Mouse (Mus musculus): ENCODE data around the gene Vat1. TPM values are rescaled to one million over a fixed set of nuclear protein-coding genes. Genes with fewer than 3 reads are reported as not detected.
"Not testable (repeated sequence)": the region's sequence is repeated elsewhere in the genome, so short reads cannot be mapped to it uniquely, and the experiment has no call there.

Vat1 gene
- total RNA-seq, 2 experiments from 2014 or later, result 66.2 to 85.8 TPM

DNA sequence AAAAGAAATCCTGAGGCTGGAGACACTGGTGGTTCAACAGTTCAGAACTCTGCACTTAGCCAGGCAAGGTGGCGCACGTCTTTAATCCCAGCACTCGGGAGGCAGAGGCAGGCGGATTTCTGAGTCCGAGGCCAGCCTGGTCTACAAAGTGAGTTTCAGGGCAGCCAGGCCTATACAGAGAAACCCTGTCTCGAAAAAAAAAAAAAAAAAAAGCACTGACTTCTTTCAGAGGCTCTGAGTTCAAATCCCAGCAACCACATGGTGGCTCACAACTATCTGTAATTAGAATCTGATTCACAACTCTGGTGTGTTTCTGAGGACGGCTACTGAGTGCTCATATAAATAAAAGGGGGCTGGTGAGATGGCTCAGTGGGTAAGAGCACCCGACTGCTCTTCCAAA, 19.2 kb downstream of the Vat1 start:
- ATAC-seq (replicated peaks; ENCODE audit: poor library complexity, severe bottlenecking), result not testable (repeated sequence)

DNA sequence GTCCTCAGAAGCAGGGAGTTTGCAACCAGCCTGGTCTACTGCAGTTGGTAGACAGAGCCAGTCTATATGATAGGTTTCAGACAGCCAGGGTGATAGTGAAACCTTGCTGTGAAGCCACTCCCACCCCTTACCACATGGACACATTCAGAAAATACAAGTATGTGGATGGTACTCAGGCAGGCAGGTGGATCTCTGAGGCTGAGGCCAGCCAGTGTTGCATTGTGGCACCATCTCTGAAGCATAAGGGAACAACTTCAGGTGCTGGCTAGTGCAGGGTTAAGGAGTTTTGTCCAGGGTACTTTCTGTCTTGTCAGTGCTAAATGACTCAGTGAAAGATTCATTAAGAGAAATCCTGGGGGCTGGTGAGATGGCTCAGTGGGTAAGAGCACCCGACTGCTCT, 19.7 kb downstream of the Vat1 start:
- ATAC-seq (replicated peaks; ENCODE audit: poor library complexity, severe bottlenecking), result no peak

DNA sequence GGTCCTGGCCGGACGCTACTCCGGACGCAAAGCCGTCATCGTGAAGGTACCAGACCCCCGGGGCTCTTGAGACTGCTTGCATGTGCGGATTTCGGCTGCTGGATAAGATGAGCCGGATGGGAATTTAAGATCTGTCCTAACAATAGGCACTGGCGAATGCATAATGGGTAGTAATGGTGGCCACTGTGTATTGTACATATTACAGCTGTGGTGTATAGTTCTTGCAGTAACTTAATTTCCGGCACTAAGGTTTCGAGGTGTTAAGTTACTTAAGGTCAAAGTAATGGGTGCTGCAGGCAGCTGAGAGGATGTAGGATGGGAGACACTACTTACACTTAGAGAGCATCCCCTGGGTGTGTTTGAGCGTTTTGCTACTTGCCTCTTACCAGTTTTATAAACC, 23.3 kb downstream of the Vat1 start:
- ATAC-seq (replicated peaks; ENCODE audit: poor library complexity, severe bottlenecking), result no peak

DNA sequence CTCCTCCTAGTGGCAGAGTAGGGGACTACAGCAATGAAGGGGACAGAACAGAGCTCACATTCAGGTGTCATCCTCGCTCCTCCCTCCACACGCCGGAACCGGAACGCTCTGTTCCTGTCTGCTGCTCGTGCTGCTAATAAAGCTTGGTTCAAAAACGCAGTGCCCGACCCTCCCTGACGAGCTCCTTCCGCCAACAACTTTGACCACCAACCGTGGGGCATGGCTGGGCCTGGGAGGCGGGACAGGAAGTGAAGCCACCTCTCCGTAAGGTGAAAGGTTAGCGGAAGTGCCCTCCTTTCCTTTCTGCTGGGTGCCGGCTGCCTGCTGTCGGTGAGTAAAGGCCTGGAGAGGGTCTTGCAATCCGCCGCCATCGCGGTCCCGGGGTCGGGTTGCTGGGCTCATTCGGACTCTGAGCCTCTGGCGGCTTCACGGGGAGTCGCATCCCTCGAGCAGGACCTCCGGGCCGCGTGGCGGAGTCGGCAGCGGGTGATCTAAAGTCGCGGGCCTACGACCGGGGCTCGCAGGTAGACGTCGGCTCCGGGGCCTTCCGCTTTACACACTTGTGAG, 23.8 kb downstream of the Vat1 start, which contains the start of gene Rpl27:
Rpl27 (plus strand) TSS at position 172 of the 567 bp plus-strand sequence.
- ATAC-seq (replicated peaks; ENCODE audit: poor library complexity, severe bottlenecking), result peak; percentile 98

DNA sequence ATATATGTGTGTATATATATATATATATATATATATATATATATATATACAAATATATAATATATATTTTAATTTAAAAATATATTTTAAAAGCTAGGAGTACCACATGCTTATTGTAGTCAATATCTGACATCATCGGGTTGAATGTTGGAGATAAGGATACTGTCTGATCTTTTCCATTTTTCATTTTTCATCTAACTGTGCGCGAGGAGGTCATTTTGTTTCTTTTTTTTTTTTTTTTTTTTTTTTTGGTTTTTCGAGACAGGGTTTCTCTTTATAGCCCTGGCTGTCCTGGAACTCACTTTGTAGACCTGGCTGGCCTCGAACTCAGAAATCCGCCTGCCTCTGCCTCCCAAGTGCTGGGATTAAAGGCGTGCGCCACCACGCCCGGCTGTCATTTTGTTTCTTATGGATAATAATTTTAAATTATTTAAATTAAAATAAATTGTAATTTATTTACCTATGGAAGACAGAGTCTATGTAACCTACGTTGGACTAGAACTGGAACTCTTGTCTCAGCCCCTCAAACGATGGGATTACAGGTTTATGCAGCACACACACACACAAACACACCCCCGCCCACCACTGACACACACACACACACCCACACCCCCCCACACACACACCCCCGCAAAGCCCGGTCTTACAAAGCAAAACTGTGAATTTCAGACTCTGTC, 24.4 kb downstream of the Vat1 start:
- not testable (repeated sequence) for ATAC-seq (replicated peaks; ENCODE audit: poor library complexity, severe bottlenecking)

DNA sequence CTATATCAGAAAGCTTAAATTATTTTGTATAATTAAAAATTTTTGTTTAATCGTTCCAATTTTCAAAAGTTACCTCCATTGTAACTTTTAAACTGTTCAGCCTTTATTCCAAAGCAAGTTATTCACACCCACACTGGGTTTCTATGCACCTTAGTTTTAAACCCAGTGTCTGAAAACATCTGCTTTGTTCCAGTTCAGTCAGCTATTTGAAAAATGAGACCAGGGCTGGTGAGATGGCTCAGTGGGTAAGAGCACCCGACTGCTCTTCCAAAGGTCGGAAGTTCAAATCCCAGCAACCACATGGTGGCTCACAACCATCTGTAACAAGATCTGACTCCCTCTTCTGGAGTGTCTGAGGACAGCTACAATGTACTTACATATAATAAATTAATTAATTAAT, 28.0 kb downstream of the Vat1 start:
- ATAC-seq (replicated peaks; ENCODE audit: poor library complexity, severe bottlenecking), result not testable (repeated sequence)

DNA sequence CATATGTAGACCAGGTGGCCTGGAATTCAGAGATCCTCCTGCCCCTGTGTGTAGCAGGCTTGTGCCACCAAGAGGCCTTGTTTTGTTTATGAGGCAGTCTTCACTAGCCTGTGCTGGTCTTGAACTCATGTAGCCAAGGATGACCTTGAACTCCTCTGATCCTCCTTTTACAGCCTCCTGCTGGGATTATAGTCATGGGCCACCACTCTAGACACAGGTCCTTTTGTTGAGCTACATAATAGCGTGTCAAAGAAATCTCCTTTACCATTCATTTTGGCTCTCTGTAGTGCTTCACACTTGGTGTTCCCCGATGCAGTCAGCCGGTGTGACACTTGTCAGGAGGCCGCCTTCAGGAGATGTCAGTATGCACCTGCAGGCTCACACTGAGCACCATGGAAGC, 29.1 kb downstream of the Vat1 start:
- ATAC-seq (replicated peaks; ENCODE audit: poor library complexity, severe bottlenecking), result no peak

DNA sequence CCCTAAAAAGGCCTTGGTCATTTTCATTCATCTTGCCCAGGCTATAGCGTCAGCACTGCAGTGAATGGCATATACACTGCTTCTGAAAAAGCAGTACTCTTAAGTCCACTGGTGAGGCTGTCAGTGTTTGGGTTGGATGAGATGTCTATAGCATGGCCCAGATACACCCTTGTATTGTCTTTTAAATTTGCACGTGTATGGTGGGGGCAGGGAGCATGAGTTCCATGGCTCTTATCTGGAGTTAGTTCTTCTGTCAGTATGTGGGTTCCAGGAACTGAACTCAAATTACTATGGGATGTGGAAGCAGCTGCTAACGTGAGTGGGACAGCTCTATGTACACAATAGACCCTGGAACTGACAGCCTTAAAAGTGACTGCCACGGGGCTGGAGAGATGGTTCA, 30.2 kb downstream of the Vat1 start:
- ATAC-seq (replicated peaks; ENCODE audit: poor library complexity, severe bottlenecking), result no peak

DNA sequence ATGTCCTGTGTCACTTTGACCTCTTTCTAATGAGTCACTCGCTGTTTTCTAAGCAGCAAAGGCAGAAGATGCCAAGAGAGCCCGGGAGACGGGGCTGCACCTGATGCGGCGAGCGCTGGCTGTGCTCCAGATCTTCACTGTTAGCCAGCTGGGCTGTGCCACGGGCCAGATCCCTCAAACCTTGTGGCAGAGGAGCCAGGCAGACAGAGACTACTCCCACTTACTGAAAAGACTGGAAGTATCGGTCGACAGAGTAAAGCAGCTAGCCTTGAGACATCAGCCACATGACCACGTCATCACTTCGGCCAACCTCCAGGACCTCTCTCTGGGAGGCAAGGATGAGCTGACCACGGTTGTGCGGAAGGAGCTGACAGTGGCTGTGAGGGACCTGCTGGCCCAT, 32.6 kb downstream of the Vat1 start:
- ATAC-seq (replicated peaks; ENCODE audit: poor library complexity, severe bottlenecking), result no peak

DNA sequence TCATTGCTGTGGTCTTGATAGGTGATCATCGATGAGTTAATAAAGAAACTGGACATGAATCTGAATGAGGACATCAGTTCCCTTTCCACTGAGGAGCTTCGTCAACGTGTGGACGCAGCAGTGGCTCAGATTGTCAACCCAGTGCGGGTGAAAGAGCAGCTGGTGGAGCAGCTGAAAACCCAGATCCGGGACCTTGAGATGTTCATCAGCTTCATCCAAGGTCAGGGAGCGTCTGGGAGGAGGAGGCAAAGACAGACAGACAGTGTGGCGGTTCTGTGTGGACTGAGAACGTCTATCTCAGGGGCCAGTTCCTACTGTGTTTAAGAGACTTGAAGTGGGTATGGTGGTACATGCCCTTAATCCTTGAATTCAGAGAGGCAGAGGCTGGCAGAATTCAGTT, 34.7 kb downstream of the Vat1 start:
- ATAC-seq (replicated peaks; ENCODE audit: poor library complexity, severe bottlenecking), result no peak

DNA sequence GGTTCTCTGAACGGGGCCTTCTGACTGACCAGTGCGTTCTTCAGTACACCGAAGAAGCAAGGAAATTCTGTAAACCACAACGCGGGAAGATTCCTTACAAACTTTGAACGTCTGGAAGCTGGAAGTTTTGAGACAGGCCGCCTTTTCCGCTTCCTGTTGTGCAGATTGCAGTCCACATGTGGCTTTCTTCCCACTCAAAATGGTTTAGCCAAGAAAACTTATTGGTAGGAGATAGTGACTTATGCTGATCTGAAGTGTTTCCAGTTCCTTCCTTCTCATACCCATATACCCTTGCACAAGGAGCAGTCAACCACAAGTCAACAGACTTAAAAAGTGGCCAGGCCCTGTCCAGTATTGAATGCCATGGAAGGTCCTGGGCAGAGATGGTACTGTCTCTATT, 39.9 kb downstream of the Vat1 start:
- no peak for ATAC-seq (replicated peaks; ENCODE audit: poor library complexity, severe bottlenecking)

DNA sequence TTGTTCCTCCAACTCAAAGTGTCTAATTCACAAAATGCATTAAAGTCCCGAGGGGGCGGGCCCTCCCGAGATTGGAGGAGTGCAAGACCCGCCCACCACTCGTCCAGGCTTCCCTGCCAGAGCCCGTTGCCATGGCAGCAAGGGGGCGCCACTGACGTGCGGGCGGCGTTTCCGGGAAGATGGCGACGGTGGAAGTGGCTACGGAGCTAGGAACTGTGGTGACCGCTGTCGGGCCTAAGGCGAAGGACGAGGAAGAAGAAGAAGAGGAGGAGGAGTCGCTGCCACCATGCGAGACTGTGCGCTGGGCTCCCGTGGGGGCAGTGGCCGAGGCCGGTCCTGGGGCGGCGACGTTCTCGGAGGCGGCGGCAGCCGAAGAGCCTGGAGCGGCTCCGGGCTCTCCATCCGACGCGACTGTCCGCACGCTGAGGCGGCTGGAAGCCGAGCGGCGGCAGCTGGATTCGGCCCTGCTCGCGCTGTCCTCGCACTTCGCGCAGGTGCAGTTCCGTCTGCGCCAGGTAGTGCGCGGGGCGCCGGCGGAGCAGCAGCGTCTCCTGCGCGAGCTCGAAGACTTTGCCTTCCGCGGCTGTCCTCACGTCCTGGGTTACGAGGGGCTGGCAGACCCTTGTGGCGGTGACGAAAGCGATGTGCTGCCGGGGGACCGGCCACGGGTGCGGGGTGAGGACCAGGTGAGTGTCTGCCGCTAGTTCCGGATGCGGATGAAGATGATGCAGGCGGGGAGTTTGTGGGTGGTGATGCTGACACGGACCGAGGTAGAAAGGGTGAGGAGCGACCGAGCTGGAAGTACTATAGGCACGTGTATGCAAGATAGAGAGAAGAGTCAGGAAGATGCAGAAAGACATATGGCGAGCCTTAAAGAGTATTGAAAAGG, 40.9 kb downstream of the Vat1 start, which contains the start of the genes Rundc1 and Ptges3l:
Rundc1 (plus strand) TSS at position 161 of the 889 bp plus-strand sequence.
Ptges3l (minus strand) TSS at position 409 of the 889 bp plus-strand sequence.
- ATAC-seq (replicated peaks; ENCODE audit: poor library complexity, severe bottlenecking), result peak; percentile 93

DNA sequence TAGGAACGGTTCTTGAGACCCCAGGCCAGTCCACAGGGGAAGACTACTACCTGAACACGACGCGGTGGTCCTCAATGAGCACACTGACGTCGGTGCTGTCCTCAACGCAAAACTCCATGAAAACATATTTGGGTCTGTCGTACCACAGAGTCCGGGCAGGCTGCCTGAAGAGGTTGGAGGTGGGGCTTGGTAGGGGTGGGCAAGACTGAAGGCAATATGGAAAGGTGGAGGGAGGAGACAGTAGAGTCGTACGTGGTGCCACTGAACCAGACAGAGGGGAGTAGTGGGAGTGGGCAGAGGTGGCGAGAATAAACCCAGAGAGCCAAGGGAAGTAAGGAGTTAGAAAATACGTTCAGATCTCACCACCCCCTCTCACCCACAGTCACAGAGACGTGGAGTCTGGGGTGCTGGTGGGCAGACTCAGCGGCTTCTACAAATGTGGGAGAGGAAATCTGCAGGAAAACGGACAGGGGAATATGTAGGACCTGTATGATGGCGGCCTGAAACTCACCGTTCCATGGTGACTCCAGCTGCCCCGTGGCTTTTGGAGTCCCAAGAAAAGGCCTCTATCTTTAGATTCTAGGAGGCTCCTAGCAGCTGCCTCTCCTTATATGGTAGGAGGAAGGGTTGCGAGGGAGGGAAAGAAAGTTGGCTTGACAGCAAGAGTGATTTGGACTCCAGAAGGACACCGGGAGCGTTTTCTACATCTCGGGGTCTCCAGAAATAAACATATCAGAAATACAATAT, 41.8 kb downstream of the Vat1 start, which contains the start of gene Gm27029:
Gm27029 (minus strand) TSS at position 692 of the 747 bp plus-strand sequence.
- ATAC-seq (replicated peaks; ENCODE audit: poor library complexity, severe bottlenecking), result peak; percentile 31

DNA sequence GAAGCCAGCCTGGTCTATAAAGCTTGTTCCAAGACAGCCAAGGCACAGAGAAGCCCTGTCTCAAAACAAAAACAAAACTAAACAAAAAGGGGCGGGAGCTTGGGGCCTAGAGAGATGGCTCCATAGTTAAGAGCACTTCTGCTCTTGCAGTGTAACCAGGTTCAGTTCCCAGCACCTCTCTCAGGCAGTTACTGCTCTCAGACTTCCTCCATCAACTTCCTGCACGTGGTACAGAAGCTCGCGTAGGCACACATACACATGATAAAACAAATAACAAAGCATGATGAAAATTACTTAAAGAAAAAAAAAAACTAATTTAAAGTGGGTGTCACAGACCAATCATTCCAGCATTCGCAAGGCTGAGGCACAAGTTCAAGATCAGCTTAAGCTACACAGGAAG, 45.9 kb downstream of the Vat1 start:
- ATAC-seq (replicated peaks; ENCODE audit: poor library complexity, severe bottlenecking), result no peak

DNA sequence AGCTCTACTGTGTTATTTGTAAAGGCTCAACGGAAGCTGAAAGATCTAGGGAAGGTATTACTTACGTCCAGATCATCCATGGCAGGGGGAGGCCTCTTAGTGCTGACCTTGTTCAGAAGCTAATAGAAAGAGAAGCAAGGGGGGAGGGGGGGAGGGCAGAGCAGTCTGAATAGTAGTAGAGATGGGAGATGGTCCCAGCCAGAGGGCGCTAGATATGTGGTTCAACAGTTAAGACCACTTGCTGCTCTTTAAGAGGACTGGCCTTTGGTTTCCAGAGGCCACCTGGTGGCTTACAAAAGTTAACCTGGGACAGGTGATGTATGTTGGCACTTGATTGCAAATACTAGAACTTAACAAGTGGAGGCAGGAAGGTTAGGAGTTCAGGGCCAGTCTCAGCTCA, 46.4 kb downstream of the Vat1 start:
- ATAC-seq (replicated peaks; ENCODE audit: poor library complexity, severe bottlenecking), result no peak

DNA sequence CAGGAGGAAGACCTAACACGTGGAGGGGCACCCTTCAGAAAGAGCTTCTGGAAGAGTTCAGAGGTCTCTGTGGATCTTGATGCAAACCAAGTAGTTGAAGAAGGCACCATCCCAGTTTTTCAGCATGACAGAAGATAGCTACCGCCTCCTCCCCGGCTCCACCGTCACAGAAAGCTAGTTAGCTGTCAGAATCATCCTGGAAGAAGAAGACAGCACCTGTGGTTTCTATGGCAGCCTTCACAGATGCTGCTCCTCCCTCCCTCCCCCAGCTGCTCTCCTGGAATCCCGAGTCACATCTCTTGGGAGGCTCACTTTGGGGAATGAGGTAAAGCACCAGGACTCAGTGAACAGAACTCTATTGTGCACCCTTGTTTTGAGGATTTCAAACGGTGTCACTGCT, 47.0 kb downstream of the Vat1 start:
- ATAC-seq (replicated peaks; ENCODE audit: poor library complexity, severe bottlenecking), result no peak

DNA sequence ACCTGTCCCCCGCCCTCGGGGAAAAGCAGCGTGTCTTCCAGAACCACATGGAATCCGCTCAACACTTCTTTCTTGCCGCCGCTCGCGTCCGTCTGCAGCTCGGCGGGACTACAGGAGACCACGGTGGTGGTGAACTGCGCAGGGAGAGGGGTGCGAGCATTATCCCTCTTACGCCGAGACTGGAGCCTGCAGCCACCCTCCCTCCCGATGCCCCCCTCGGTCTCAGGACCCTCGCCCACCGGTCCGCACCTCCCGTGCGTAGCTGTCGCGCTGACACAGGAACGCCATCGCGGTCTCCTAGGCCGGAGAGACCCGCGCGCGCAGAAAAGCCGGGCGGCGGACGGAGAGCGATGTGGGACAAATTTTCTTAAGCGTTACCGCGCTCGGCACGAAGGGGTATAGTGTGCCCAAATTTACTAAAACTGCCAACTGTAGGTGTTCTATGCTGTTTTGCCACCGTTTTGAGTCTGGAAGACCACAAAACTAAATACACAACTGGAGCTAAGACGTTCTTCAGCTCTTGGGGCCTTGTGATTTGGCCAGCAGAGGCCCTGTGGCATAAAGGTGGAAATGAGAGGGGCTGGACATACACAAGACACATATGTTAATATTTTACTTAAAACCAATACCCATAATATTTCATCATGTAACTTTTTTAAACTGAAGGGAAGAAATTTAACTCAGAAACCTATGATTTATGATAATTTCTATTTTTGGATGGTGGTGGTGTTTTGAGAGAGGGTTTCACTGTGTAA, 48.8 kb downstream of the Vat1 start, which contains the start of gene Aarsd1:
Aarsd1 (minus strand) TSS at position 515 of the 755 bp plus-strand sequence.
- ATAC-seq (replicated peaks; ENCODE audit: poor library complexity, severe bottlenecking), result peak; percentile 87

DNA sequence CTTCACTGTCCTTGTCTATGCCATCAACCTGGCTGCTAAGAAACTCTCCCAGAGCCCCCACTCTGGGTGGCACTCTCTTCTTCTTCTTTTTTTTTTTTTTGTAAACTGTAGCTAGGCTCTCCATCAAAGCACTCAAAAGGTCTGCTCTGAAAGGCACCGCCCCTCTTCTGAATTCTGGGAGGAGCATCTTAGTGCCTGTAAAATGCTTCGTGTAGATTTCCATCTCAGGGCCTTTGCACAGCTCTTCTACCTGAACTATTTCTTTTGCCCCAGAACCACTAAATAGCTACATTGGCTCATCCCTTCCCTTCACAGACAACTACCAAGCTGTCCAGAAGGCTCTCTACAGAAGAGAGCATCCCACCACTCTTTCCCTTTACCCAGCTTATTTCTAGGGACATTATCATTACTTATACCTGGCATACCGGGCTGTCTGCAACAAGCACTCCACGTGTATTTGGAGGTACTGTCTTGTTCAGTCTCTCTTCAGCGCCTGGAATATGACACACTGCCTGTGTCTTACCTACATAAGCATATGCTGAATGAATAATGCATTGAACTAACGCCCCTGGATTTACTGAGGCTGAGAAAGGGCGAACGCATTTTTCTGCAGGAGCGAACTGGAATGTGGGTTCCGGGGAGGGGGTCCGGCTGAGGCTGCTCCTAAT, 49.5 kb downstream of the Vat1 start:
- ATAC-seq (replicated peaks; ENCODE audit: poor library complexity, severe bottlenecking), result peak; percentile 44; the same call in 1 of the 2 replicates

DNA sequence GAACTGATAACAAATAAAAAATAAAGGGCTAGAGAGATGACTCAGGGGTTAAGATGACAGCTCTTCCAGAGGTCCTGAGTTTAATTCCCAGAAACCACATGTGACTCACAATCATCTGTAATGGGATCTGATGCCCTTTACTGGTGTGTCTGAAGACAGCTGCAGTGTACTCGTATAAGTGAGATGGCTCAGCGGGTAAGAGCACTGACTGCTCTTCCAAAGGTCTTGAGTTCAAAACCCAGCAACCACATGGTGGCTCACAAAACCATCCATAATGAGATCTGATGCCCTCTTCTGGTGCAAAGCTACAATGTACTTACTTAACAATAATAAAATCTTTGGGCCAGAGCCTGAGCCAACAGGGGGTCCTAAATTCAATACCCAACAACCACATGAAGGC, 50.7 kb downstream of the Vat1 start:
- no peak for ATAC-seq (replicated peaks; ENCODE audit: poor library complexity, severe bottlenecking)

Measured in granulocyte monocyte progenitor cell, adult 5-6 weeks (primary cell).